Mouse (Mus musculus) hindbrain, embryonic 14.5 days (tissue): ENCODE results near the gene Mrpl2. TPM values are rescaled to one million over a fixed set of nuclear protein-coding genes. Genes with fewer than 3 reads are reported as not detected.

Source experiments
- ATAC-seq: fragments of 200-750 bp; cut with Nextera tagmentation; 2 replicates; pipeline ENCODE4 v1.8.0; 2017; ENCODE audit warnings: moderate number of reproducible peaks, mild to moderate bottlenecking, moderate TSS enrichment, moderate library complexity; ENCODE audit not compliant: low FRiP score
- DNase-seq: peaks from one replicate; pipeline ENCODE4 v3.0.0-alpha.2; 2015; ENCODE audit warnings: low spot score
- H3K27ac ChIP-seq: fragments of 300-500 bp; sonication (generic); 2 replicates; pipeline ENCODE4 v1.5.1; 2014; ENCODE audit warnings: mild to moderate bottlenecking, moderate library complexity
- H3K27me3 ChIP-seq: fragments of 300-500 bp; sonication (generic); 2 replicates; pipeline ENCODE4 v1.6.1; 2014; ENCODE audit warnings: mild to moderate bottlenecking, low read length, mixed read lengths; ENCODE audit not compliant: control insufficient read depth, insufficient read depth
- H3K36me3 ChIP-seq: fragments of 300-500 bp; sonication (generic); replicated peaks from 2 replicates; pipeline ENCODE4 v1.6.1; 2014; ENCODE audit not compliant: control insufficient read depth, insufficient read depth
- H3K4me1 ChIP-seq: fragments of 300-500 bp; sonication (generic); replicated peaks from 2 replicates; pipeline ENCODE4 v1.6.1; 2014; ENCODE audit warnings: antibody characterized with exemption, low read length, mixed read lengths; ENCODE audit not compliant: control insufficient read depth, insufficient read depth
- H3K4me2 ChIP-seq: fragments of 300-500 bp; sonication (generic); replicated peaks from 2 replicates; pipeline ENCODE4 v1.6.1; 2014; ENCODE audit warnings: mild to moderate bottlenecking, moderate library complexity
- H3K4me3 ChIP-seq: fragments of 300-500 bp; sonication (generic); replicated peaks from 2 replicates; pipeline ENCODE4 v1.5.1; 2014; ENCODE audit warnings: mild to moderate bottlenecking, low read length
- H3K9ac ChIP-seq: fragments of 300-500 bp; sonication (generic); 2 replicates; pipeline ENCODE4 v1.6.1; 2014
- H3K9me3 ChIP-seq: fragments of 300-500 bp; sonication (generic); 2 replicates; pipeline ENCODE4 v1.6.1; 2016; ENCODE audit warnings: low read length; ENCODE audit not compliant: control insufficient read depth
- WGBS: fragments of 180-500 bp; shearing (Covaris S2); extraction: QIAGEN DNeasy Blood & Tissue Kit; methylation state at CpG from one replicate; pipeline ENCODE4 v1.1.7; 2014; 5-methylcytosine and 5-hydroxymethylcytosine counted together
- polyA plus RNA-seq: library from polyadenylated mRNA; unstranded; fragments of >200 nt; fragmentation: Nextera tagmentation; extraction: Ambion mirVana; gene quantifications from 2 replicates; pipeline ENCODE4 v1.2.1, GENCODE M21; 2014

Mrpl2 gene
- polyA plus RNA-seq, 1 experiment from 2014 or later, result 66.5 TPM

- ATAC-seq (no peak), DNase-seq (no peak)
- Histone ChIP-seq H3K4me2 (no peak overlapping the region), H3K9ac (no peak overlapping the region), H3K9me3 (no peaks in the 10 kb centered on the region), H3K4me1 (peaks cover 12% of the 10 kb centered on the region; the same call in 1 of the 2 replicates), H3K4me3 (no peak overlapping the region), H3K36me3 (no peaks in the 10 kb centered on the region), H3K27ac (no peak overlapping the region), H3K27me3 (no peaks in the 10 kb centered on the region)
- WGBS, result 96% methylated on average over 6 of the region's 6 CpGs
Observed at GRCm38 (mm10) chr17:46611316-46611715, 34.7 kb upstream of the Mrpl2 start.

DNA sequence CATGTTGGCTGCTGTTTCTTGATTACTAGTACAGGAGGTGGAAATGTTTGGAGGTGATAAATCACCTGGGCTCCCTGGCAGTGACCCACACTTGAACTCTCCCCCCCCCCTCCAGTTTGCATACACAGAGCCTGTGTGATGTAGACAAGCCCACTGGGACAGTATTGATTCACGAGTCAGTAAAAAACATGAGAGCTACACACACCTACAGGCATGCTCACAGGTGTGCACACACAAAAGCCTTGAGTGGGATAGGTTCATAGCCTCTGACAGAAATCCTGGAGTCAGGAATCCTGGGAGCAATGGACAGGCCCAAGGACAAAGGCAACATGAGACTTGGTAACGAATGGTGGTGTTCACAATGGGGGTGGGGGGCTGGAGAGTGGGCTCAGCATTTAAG is 33.8 kb upstream of the Mrpl2 start:
- ATAC-seq (no peak), DNase-seq (no peak)
- H3K4me3 ChIP-seq, result no peak overlapping the region
- 50% methylated on average over 2 of the region's 2 CpGs for WGBS
- H3K4me1 ChIP-seq, result peaks cover 12% of the 10 kb centered on the region; the same call in 1 of the 2 replicates
- H3K27me3 ChIP-seq, result no peaks in the 10 kb centered on the region
- no peak overlapping the region for H3K27ac ChIP-seq
- H3K9me3 ChIP-seq, result no peaks in the 10 kb centered on the region
- no peak overlapping the region for H3K9ac ChIP-seq
- H3K4me2 ChIP-seq, result no peak overlapping the region
- no peaks in the 10 kb centered on the region for H3K36me3 ChIP-seq

- H3K36me3 ChIP-seq, result no peaks in the 10 kb centered on the region
- ATAC-seq (no peak), DNase-seq (no peak)
- no peaks in the 10 kb centered on the region for H3K27me3 ChIP-seq
- no peak overlapping the region for H3K4me2 ChIP-seq
- H3K9me3 ChIP-seq, result no peaks in the 10 kb centered on the region
- no peak overlapping the region for H3K4me3 ChIP-seq
- H3K9ac ChIP-seq, result no peak overlapping the region
- WGBS, result 40% methylated on average over 4 of the region's 4 CpGs
- H3K27ac ChIP-seq, result no peak overlapping the region
- H3K4me1 ChIP-seq, result peaks cover 18% of the 10 kb centered on the region
Observed at GRCm38 (mm10) chr17:46612820-46613219, 33.2 kb upstream of the Mrpl2 start.

DNA sequence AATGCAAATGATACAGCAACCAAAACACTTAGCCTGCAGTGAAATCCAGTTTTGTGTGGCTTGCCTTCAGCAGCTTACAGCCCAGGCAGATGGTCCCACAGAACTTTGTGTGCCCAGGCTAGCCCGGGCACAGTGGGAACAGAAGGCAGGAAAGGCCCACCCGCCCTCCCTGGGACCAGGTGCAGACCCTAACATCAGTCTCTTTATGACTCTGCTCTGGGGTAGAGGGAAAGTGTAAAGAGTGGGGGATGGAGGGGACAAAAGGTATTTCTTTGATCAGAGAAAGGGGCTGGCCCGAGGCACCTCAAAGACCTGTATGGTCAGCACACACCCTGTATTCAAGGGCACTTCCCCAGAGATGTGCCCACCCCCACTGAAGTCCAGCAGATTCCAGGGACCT is 32.8 kb upstream of the Mrpl2 start:
- Histone ChIP-seq H3K36me3 (no peaks in the 10 kb centered on the region), H3K4me3 (no peak overlapping the region), H3K27me3 (no peaks in the 10 kb centered on the region), H3K9me3 (no peaks in the 10 kb centered on the region), H3K9ac (no peak overlapping the region), H3K4me1 (peaks cover 21% of the 10 kb centered on the region), H3K27ac (no peak overlapping the region), H3K4me2 (no peak overlapping the region)
- DNase-seq (no peak), ATAC-seq (no peak)
- WGBS, result 57% methylated on average over 3 of the region's 3 CpGs

- Histone ChIP-seq H3K4me3 (no peak overlapping the region), H3K9ac (no peak overlapping the region), H3K36me3 (no peaks in the 10 kb centered on the region), H3K9me3 (no peaks in the 10 kb centered on the region), H3K27ac (no peak overlapping the region), H3K4me1 (peaks cover 45% of the 10 kb centered on the region), H3K27me3 (no peaks in the 10 kb centered on the region), H3K4me2 (no peak overlapping the region)
- no peak for ATAC-seq
- no peak for DNase-seq
- 66% methylated on average over 12 of the region's 12 CpGs for WGBS
Observed at GRCm38 (mm10) chr17:46617799-46618198, 28.2 kb upstream of the Mrpl2 start.

- 19% methylated on average over 6 of the region's 6 CpGs for WGBS
Observed at GRCm38 (mm10) chr17:46618394-46618768, 27.6 kb upstream of the Mrpl2 start.

GRCm38 (mm10) chr17:46618769-46619682 is 27.0 kb upstream of the Mrpl2 start:
- H3K4me1 ChIP-seq, result peaks cover 42% of the 10 kb centered on the region
- H3K4me2 ChIP-seq, result peak overlapping the region; percentile 25
- peak; percentile 41 for DNase-seq
- 7% methylated on average over 27 of the region's 27 CpGs for WGBS
- ATAC-seq, result 0 out of 2 replicates have a peak, but pooled peaks have one; percentile 9
- no peaks in the 10 kb centered on the region for H3K27me3 ChIP-seq
- H3K36me3 ChIP-seq, result no peaks in the 10 kb centered on the region
- no peak overlapping the region for H3K4me3 ChIP-seq
- no peaks in the 10 kb centered on the region for H3K9me3 ChIP-seq
- H3K27ac ChIP-seq, result peak overlapping the region; percentile 76
- H3K9ac ChIP-seq, result peak overlapping the region; percentile 56

More at GRCm38 (mm10) chr17:46618394-46618768, 27.6 kb upstream of the Mrpl2 start:
- Histone ChIP-seq H3K27ac (peak overlapping the region; percentile 76), H3K4me1 (peaks cover 45% of the 10 kb centered on the region), H3K36me3 (no peaks in the 10 kb centered on the region), H3K4me2 (peak overlapping the region; percentile 25), H3K27me3 (no peaks in the 10 kb centered on the region), H3K9me3 (no peaks in the 10 kb centered on the region), H3K9ac (peak overlapping the region; percentile 56), H3K4me3 (no peak overlapping the region)
- no peak for DNase-seq
- ATAC-seq, result no peak

GRCm38 (mm10) chr17:46619683-46620357 is 26.2 kb upstream of the Mrpl2 start:
- Histone ChIP-seq H3K27ac (peak overlapping the region; percentile 76), H3K9ac (peak overlapping the region; percentile 56), H3K9me3 (no peaks in the 10 kb centered on the region), H3K4me1 (peaks cover 50% of the 10 kb centered on the region), H3K4me3 (no peak overlapping the region), H3K36me3 (no peaks in the 10 kb centered on the region), H3K4me2 (peak overlapping the region; percentile 25), H3K27me3 (no peaks in the 10 kb centered on the region)
- 29% methylated on average over 16 of the region's 16 CpGs for WGBS
- no peak for DNase-seq
- no peak for ATAC-seq

DNA sequence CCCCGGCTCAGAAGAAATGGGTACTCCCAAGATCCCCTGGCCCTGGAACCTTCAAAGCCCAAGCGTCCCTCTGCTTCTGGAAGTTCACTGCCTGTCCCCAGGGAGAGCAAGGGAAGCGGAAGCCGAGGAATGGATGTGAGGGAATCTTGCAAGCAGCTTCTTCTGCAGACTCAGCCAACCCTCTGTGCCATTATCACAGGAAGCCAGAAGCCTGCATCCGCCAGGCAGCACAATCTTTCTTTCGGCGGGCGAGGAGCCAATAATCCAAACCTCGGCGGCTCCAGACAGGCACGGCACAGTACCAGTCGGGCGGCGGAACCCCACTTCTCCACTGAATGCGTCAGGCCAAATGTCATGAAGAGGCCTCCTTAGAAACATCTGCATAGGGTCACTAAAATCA is 24.7 kb upstream of the Mrpl2 start:
- H3K27me3 ChIP-seq, result no peaks in the 10 kb centered on the region
- no peak overlapping the region for H3K4me3 ChIP-seq
- H3K27ac ChIP-seq, result peak overlapping the region; percentile 56
- no peak overlapping the region for H3K4me2 ChIP-seq
- DNase-seq, result no peak
- peaks cover 50% of the 10 kb centered on the region for H3K4me1 ChIP-seq
- WGBS, result 61% methylated on average over 15 of the region's 15 CpGs
- no peaks in the 10 kb centered on the region for H3K9me3 ChIP-seq
- no peaks in the 10 kb centered on the region for H3K36me3 ChIP-seq
- ATAC-seq, result no peak
- 0 out of 2 replicates have a peak overlapping the region, but pooled peaks have one; percentile 2 for H3K9ac ChIP-seq
